Mouse (Mus musculus): ENCODE measurements around the gene Slc35f5.
"Not testable (repeated sequence)": the region's sequence is repeated elsewhere in the genome, so short reads cannot be mapped to it uniquely, and the experiment has no call there.

Gene Slc35f5

DNA sequence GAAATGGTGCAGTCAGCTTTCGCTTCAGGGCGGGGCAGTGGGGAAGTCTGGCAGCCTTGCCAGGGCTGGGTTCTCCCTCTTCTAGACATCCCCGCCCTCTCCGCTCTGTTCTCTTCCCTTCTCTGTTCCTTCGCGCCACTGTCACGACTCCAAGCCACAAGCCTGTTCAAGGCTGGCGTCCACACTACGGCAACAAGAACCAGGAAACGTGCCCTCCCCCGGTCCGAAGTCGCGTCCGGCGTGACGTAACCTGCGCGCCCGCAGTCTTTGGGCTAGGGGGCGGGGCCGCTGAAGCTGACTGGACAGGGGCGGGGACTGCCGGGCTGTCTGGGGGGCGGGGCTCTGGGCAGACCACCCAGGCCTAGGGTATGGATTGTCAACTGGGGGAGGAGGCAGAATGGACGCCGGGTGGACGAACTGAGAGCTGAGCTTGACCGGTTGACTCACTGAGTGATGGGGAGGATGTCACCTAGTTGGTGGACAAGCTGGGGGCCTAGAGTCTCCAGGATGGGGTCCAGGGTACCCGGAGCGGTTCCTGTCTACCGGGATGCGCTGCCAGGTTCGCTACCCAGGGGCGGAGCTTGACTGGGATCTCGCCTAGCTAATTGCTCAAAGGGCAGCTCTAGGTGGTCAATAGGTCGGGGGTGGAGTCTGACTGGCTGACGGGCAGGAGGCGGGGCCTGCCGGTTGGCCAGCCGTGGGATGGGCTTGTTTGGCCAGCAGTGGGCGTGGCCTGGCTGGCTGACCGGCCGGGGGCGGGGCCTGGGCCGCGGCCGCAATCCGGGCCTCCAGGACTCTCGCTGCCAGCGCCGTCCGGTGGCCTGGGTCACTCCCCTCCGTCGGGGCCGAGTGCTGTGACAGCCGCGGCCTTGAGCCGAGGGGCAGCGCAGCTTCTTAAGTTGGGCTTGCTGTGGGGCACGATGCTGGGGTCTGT lies at the start of gene Slc35f5:
Gene Slc35f5, plus strand, starts transcription at position 337 of the 934 bp plus-strand sequence.
- peak; percentile 97 for DNase-seq (ENCODE audit: low read depth, low spot score)

DNA sequence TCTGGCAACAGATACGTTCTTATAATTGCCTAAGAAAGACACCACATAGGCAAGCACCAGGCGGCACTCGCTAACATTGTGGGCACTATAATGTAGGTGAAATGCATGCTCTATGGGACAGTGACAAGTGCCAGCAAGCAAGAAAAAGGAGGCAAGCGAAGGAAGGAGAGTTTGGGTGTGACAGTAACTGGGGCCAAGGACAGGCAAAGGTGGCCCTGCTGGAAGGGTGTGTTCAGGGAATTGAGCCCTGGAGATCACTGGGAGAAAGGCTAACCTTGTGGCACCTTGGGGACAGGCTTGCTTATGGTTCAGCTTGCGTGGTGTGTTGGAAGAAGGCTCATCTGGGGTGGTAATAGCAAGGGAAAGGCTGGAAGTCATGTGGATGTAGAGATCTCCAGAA lies 45.7 kb upstream of the Slc35f5 start:
- DNase-seq (ENCODE audit: low read depth, low spot score) = no peak

DNA sequence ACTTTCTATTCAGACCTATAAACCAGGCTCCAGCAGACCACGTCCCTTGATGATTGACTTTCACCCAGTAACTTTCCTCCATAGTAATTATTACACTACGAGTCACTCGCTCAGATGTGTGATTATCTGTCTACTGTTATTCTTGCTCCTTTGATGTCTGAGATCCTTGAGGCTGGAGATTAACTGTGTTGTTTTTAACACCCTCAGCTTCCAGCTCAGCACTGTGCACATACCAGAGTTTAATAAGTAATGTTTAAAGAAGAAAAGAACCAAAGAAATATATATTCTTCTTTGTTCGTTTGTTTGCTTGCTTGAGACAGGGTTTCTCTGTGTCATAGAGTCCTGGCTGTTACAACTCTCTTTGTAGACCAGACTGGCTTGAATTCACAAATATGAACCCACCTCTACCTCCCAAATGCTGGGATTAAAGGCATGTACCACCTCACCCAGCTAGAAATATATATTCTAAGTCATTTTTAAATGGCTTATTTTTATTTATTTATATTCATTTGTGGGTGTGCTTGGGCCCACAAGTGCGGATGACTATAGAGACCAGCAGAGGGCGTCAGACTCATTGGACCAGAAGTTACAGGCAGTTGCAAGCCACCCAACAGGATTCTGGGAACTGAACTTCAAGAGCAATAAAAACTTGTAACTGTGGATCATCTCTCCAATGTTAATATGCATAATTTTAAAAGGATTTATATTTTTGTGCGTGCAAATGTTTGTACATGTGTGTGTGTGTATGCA lies 43.3 kb upstream of the Slc35f5 start:
- DNase-seq (ENCODE audit: low read depth, low spot score) = no peak

DNA sequence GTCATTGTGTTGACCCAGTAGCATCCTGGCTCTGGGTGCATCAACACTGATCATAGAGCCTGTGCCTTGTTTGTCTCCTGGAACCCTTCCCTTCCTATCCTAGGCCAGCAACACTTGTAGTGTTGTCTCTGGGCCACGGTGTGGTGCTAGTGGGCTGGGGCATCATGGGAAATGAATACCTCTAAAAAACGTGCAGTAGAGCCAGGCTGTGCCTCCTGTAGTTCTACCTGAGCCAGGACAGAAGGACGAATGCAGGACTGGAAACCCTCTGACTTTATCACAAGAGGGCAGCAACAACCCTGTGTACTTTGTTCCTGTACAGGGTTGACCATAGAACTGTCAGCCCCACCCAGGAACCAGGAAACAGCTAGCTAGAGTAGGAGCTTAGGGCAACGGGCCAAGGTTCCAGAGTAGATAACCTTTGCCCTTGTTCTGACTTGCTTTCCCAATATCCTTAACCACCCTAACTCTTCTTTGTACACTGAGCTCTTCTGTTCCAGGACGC lies 41.2 kb upstream of the Slc35f5 start:
- DNase-seq (ENCODE audit: low read depth, low spot score) = no peak

DNA sequence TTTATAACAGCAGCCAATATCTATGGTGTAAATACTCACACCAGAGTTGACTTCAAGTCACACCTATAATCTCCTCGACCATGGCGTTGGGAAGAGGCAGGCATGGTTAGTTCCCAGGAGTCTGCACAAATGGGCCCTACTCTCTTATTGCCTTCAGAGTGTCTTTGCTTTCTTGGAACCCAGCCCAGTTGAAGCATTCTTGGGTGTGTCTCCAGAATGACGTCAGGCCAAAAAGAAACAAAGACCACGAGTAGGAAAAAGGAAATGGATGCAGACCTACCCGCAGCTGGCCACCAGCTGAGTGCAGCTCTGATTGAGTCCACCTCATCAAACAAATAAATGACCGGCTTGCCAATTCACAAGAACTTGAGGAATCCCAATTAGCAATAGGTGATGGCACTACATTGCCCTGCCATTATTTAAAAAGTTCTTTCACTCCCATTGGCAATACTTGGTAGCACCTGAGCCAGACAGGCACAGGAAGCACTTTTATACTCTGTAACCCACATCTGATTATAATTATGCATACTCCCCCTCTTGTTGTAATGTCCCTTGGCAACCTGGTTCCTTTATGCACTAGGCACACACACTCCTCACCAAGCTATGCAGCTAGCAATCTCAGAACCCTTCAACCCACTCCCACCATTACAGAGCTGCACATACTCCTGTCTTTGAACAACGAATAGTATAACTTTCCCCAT lies 34.3 kb upstream of the Slc35f5 start:
- no peak for DNase-seq (ENCODE audit: low read depth, low spot score)

DNA sequence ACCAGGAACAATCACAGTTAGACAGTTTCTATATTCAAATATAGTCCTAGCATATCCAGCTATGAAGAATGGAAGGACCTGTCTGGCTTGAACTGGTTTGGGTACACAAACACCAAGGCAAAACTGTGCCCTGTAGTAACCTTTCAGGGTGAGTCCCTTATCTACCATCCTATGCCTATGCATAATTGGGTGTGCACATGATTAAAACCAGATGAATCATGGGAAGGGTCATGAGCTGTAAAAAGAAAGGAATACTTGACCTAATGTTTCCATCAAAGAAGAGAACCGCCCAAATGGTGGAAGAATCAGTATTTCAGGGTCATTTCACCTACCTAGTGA lies 33.8 kb upstream of the Slc35f5 start:
- no peak for DNase-seq (ENCODE audit: low read depth, low spot score)

DNA sequence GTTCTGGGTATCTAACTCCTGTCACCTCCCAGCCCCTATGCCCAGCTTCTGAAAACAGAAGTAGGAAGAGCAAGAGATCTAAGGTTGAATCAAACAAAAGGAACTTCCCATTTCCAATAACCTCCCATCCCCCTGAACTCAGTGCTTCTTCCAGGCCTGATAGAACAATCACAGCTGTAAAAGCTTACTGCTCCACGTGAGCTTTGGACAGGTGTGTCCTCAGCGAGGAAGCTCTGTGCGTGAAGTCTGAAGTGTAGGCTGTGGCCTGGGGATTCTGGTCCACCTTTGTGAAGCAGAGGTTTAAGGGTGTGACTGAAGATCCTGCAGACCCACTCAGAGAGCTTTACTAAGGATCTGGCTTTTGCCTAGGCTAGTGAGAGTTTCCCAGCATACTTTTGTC lies 33.0 kb upstream of the Slc35f5 start:
- no peak for DNase-seq (ENCODE audit: low read depth, low spot score)

DNA sequence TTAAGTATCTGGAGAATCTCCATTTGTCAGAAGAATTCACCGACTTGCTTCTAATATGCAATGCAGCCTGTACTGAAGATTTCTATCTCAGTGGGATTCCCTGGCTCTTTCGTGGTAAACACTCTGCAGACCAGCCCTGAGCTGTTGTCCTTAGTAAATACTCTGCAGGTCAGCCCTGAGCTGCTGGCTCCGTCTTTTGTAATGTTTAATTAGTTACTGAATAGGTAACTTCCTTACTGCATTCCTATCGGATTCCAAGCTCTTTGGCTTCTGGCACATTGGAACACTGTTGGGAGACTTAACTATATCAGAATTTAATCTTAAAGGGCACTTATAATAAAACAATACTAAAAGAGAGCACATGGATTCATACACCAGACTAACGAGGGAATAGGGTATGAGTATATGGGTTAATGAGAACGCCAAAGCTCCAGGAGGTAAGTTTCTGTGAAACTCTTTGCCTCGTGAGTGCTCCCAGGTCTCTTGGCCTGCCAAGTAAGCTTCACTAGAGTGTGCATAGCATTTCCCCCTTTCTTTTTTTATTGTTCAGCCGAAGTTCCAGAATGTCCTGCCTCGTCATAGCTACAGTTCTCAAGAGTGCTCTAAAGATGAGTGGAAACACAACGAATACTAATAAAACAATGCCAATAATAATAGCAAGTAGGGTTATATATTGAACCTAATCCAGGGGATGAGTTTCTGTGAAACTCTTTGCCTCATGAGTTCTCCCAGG lies 27.0 kb upstream of the Slc35f5 start:
- DNase-seq (ENCODE audit: low read depth, low spot score) = not testable (repeated sequence)

DNA sequence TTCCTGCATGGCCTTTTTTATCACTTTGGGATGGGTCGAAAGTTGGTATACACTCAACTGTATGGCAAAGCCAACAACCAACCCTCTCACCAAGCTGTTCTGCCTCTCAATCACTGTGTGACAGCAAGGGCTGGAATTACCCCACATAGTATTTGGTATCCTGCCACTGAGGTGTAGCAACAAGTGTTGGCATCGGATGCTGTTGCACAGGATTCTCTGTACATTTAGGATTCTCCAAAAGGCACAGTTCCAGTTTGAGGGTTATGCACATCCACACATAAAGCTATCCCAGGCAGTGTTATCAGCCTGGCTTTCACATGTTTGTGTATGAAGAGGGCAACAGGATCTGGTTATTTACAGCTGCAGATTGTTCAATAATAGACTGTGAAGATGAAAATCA lies 23.3 kb upstream of the Slc35f5 start:
- no peak for DNase-seq (ENCODE audit: low read depth, low spot score)

DNA sequence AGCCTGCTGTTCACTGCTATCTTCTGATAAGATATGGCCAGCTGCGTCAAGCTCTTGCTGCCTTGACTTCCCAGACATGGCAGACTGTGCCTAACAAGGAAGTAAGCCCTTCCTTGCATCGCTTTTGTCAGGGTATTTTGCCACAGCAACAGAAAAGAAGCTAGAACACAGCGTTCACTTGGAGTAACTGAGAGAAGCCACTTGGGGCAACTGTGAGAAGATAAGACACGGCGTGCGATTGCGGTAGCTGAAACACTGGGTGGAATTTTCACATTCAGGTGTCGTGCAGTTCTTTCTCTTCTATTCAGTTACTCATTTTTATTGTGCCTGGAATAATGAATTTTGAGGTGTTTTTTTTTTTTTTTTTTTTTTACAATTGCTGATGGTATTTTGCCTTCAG lies 22.6 kb upstream of the Slc35f5 start:
- DNase-seq (ENCODE audit: low read depth, low spot score) = peak; percentile 56

DNA sequence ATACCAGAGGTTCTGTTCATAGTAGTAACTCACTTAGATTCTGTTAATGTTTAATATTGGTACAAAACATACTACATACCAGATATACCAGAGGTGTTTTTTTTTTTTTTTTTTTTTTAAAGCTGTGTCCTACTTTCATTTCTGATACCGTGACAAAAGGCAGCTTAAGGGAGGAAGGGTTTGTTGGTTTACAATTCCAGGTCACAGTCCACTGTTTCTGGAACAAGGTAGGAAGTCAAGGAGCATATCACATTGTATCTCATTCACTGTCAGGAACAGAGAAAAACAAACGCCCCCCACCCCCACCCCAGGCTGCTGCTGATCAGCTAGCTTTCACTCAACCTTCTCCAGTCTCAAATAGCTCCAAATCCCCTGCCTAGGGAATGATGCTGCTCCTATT lies 21.1 kb upstream of the Slc35f5 start:
- no peak for DNase-seq (ENCODE audit: low read depth, low spot score)

DNA sequence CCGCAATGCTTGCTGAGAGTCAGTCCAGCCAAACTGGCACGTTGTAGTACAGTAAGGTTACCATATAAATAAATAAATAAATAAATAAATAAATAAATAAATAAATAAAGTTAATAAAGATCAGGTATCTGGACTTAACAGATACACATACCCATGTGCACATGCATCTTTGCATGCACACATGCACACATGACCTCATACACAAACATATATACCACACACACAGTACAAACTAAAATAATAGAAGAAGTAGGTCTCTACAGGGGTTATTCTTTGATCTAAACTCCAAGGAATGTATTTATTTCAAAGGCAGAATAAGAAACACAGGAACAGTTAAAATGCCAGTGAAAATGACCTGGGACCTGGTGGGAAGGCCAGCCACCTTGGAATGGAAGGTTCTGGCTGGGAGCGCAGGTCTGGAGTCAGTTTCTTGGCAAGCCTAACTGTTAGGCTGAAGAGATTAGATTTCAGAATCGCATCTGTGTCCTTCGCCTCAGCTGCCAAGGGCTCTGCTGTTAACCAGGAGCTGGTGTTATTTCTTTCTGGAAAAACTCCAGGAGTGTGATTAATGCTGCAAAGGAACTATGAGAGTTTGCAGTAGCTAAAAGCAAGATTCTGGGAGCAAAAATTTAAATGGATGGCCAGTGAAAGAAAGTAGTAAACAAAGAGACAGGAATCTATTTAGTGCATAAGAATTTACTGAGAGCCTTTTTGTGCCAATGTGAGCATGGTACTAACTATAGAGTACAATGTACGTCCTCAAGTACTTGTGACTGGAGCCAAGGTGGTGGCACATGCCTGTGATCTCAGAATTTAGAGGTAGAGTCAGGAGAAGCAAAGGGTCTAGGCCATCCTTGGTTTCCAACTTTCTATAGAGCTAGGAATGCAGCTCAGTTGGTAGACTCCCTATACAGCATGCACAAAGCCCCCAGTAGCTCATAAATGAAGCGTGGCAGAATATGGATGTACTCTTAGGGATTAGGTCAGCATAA lies 18.1 kb upstream of the Slc35f5 start:
- peak; percentile 78 for DNase-seq (ENCODE audit: low read depth, low spot score)

DNA sequence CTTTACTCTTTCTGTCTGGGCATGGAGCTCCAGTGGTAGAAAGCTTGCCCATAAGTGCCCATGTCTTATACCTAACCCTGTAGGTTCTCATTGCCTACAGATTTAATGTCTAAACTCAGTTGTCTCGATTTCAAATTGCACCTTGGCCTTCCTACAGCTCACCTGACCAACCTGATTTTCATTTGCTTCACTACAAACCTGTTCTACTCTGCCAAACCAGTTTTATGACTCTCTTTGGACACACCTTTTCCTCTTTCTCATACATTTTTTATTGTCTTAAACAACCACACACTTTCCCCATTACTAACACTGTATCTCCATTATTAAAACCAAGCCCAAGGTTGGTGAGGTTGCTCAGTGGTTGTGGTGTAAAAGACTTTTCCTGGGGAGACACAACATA lies 10.5 kb upstream of the Slc35f5 start:
- no peak for DNase-seq (ENCODE audit: low read depth, low spot score)

DNA sequence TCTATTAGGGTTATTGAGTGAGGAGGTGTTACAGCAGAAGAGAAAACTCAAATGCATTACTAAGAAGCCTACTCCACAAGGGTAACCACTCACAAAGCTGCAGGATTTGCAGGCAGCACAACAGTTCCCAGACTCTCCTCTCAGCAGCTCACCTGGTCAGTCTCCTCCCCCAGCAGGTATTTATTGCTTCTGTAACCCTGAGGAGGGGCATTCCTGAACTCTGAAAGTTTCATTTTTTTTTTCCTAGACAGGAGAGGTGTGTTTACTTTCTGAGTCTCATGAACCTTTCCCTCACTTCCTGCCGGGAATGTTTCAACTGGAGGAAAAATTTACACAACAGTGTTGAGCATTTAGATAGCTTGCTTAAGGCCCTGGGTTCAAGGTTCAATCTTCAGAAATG lies 10.0 kb upstream of the Slc35f5 start:
- DNase-seq (ENCODE audit: low read depth, low spot score) = no peak

DNA sequence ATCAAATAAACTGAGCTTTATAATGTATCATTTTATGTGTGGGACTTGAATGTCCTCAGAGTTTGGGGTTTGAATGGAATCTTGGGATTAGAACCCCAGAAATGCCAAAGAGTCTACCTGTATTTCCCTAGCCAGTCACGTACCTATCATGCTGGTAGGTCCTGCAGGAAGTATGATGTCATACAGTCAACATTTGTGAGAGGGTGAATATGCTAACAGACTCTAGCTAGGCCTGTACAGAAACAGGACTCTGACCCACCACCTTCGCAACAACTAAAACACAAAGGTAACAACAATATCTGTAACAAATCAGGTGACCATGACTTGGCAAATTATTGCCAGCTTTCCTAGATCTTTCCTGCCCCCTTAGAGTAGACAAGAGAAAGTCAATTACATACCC lies 8.8 kb upstream of the Slc35f5 start:
- DNase-seq (ENCODE audit: low read depth, low spot score) = no peak

DNA sequence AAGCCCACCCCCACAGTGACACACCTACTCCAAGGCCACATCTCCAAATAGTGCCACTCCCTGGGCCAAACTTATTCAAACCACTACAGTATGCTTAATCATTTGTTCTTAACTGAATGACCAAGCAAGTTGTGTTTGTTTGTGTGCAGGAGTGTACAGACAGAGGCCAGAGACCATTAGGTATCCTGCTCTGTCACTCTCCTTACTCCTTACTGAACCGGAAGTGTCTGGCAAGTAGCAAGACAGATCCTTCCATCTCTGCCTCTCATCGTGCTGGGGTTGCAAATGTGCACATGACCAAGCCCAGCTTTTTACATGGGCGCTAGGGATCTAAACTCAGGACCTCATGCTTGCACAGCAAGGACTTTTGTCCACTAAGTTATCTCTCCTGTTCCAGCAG lies 1.1 kb upstream of the Slc35f5 start:
- DNase-seq (ENCODE audit: low read depth, low spot score) = no peak

DNA sequence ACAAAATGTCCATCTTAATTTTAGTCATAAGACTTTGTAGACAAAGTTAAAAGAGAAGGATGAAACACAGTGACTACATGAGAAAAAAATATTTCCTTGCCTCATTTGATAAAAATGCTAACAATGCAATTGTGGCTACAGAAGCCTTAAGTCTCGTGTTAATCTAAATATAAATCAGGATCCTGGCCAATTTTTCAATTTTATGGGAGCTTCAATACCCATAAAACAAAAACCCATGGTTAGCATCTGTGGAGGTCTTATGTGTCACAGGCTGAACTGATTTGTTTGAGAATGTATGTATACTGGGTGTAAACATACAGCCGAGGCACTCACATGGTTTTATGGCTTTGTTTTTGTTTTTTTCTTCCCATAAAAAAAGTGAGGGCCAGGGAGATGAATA lies 674 bp upstream of the Slc35f5 start:
- DNase-seq (ENCODE audit: low read depth, low spot score) = no peak

DNA sequence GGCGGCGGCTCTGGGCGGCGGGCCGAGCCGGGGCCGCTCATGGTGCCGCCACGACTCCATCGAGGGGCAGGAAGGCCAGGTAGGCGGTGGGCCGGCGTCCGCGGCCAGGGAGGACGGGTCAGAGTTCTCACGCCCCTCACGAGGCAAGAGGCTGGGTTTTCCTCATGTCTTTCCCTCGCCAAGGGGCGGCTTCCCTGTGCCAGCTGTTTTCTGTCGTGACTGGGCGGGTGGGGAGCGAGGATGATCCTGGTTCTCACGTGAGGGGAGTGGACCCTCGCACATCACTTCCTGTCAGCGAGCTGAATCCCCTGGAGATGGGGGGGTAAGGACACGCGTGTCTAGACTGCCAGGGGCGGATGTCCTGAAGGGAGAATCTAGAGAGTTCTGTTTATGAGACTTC lies 811 bp downstream of the Slc35f5 start:
- DNase-seq (ENCODE audit: low read depth, low spot score) = peak; percentile 57

DNA sequence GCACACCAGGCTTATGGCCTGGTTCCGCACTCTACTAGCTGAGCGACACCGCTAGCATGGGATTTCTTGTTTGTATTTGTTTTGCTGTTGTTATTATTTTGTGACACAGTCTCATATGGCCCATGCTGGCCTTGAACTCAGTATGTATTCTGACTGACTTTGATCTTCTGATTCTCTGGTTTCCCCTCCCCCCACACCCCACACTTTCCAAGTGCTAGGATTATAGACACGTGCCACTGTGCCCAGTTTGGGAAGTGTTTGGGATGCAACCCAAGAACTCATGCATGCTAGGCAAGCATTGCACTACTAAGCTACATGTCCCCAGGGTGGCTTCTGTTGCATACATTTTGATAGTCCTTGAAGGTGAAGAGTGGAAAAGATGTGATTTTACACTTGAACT lies 1.4 kb downstream of the Slc35f5 start:
- DNase-seq (ENCODE audit: low read depth, low spot score) = no peak

DNA sequence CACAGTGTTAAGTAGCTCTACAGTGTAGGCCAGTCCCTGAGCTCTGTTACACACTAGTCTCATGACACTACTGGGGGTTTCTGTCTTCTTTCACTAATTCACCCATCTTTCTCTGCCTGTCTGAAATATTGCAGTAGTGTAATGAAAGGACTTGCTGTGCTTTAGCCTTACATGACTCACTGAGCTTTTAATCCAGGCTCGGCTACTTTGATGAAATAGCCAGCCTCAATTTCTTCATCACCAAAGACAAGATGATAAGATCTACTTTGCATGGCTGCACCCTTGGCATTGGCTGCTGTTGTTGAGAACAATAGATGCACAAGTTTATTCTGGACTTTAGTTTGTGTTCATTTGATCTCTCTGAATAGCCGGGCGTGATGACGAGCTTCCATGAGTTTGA lies 7.7 kb downstream of the Slc35f5 start:
- no peak for DNase-seq (ENCODE audit: low read depth, low spot score)
